In the genomic region with DNA sequence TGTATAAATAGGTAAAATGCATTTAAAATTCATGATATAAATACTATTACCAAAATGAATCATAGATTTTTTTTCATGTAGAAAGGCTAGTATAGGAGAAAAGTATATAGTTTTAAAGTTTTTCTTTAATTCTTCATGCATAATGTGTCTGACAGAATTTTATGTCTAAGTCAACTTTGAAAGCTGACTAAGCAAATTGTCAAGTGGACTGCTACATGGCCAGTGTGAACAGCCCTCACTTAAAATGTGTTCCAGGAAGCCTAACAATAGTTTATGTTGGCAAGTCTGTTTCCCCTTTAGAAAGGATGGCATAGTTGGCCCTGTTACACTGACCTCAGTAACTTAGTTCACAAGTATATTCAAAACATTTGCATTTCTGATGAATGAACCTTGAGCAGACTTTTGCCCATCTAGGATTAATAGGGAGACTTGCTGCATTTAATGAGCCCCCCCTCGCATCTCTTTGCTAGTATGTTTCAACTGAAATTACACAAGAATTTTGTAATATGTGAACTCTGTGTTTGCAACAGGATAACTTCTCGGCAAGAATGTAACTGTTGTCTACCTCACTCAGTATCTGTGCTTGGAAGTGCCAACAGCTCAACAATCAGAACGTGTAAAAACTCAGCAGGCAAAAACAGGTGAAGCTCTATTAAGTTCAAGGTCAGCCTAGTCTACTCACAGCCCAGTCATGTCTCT, we compare ENCODE assay signal across 25 mouse cellular contexts. TPM values are rescaled to one million over a fixed set of nuclear protein-coding genes. Genes with fewer than 3 reads are reported as not detected.
A peak's percentile ranks its signal among the peaks of the same experiment; 100 is the strongest.
DNase-seq lines count a peak whose midpoint lies in the region; ATAC-seq and TF ChIP-seq lines count a peak whose summit lies in the region.
"Had no signal": no experiment of that assay in that cellular context is flagged by ENCODE, and none has a peak within 500 bp of the region (broad histone marks: within the 10 kb centered on the region; RNA-seq: fewer than 3 reads in every experiment).

No protein-coding gene starts in this region.

- no peaks in the 10 kb centered on the region for H3K9me3 ChIP-seq in heart, embryonic 14.5 days (ENCODE audit: control insufficient read depth, low read length)
- H3K9me3 ChIP-seq in heart, embryonic 10.5 days: no peaks in the 10 kb centered on the region
- no peaks in the 10 kb centered on the region for H3K9me3 ChIP-seq in kidney, embryonic 15.5 days (replicated peaks)
- H3K9me3 ChIP-seq in CH12.LX (replicated peaks; ENCODE audit: low read length): peaks cover 21% of the 10 kb centered on the region
- H3K9me3 ChIP-seq: embryonic facial prominence, embryonic 13.5 days; forebrain, embryonic 15.5 days; hindbrain, embryonic 12.5 days; limb, embryonic 10.5 days; liver, embryonic 12.5 days; neural tube, embryonic 13.5 days had no signal

- TF ChIP-seq POLR2A in CH12.LX (IDR thresholded peaks at IDR 0.05; ENCODE audit: low read depth, low read length): no peak

- ATAC-seq in heart, embryonic 14.5 days (ENCODE audit: insufficient number of reproducible peaks, insufficient read depth, low FRiP score, low read depth): no peak
- ATAC-seq in kidney, embryonic 15.5 days (replicated peaks; ENCODE audit: low FRiP score): no peak
- ATAC-seq in erythroid progenitor cell, adult 5-6 weeks (replicated peaks; ENCODE audit: low FRiP score, poor library complexity, severe bottlenecking): no peak
- ATAC-seq: forebrain, embryonic 15.5 days; liver, embryonic 12.5 days; midbrain, embryonic 16.5 days had no signal

- TF ChIP-seq EP300 in CH12.LX (IDR thresholded peaks at IDR 0.05; ENCODE audit: low read length): no peak

- no peak for DNase-seq in heart, embryonic 10.5 days (ENCODE audit: low spot score)
- peak; percentile 18 for DNase-seq in kidney, postnatal 14 days
- peak; percentile 42 for DNase-seq in 416B (ENCODE audit: low read depth)
- no peak for DNase-seq in CH12.LX (ENCODE audit: extremely low read depth)
- DNase-seq in lung, postnatal 25 days (ENCODE audit: low spot score): no peak
- DNase-seq: cerebellum, adult 18-20 months; cerebellum, postnatal 36 days; embryo, embryonic 11 days; lung, adult 2 months; lung, postnatal 14 days; right cerebral cortex, postnatal 25 days; spleen, adult 18-20 months; thymus, postnatal 25 days had no signal

- dilution Hi-C loops in CH12.LX (cut with MboI; ENCODE audit: extremely low pct_ligation_motif_present, extremely low pct_unique_long_range_greater_than_20kb, low sequenced_read_pairs): no loop called here

- no peaks in the 10 kb centered on the region for H3K79me2 ChIP-seq in CH12.LX (replicated peaks; ENCODE audit: control insufficient read depth, extremely low read depth, insufficient read depth, poor library complexity, severe bottlenecking)

- 52% methylated on average over 3 of the region's 3 CpGs for WGBS in heart, embryonic 14.5 days
- WGBS in heart, embryonic 10.5 days: 65% methylated on average over 3 of the region's 3 CpGs
- 79% methylated on average over 3 of the region's 3 CpGs for WGBS in kidney, embryonic 15.5 days

- no peaks in the 10 kb centered on the region for H3K27me3 ChIP-seq in heart, embryonic 14.5 days (ENCODE audit: control insufficient read depth, insufficient read depth, low read length)
- H3K27me3 ChIP-seq in heart, embryonic 10.5 days (ENCODE audit: insufficient read depth, poor library complexity, severe bottlenecking): no peaks in the 10 kb centered on the region
- H3K27me3 ChIP-seq in kidney, embryonic 15.5 days: peaks cover 8% of the 10 kb centered on the region; the same call in 1 of the 2 replicates
- no peaks in the 10 kb centered on the region for H3K27me3 ChIP-seq in CH12.LX (replicated peaks)
- H3K27me3 ChIP-seq: embryonic facial prominence, embryonic 13.5 days; forebrain, embryonic 15.5 days; hindbrain, embryonic 12.5 days; neural tube, embryonic 13.5 days had no signal

- TF ChIP-seq RAD21 in CH12.LX (IDR thresholded peaks at IDR 0.05; ENCODE audit: low read depth, low read length): no peak

- TF ChIP-seq CTCF in CH12.LX (conservative IDR thresholded peaks at IDR 0.05 in 1 of 2, IDR thresholded peaks at IDR 0.05 in 1 of 2; ENCODE audit: low read depth in 2 of 2, low read length in 2 of 2): no peak

- no peak overlapping the region for H3K9ac ChIP-seq in heart, embryonic 14.5 days (ENCODE audit: low read length)
- H3K9ac ChIP-seq in kidney, embryonic 15.5 days: no peak overlapping the region
- no peak overlapping the region for H3K9ac ChIP-seq in CH12.LX (ENCODE audit: insufficient read depth, low read depth)
- H3K9ac ChIP-seq: forebrain, embryonic 15.5 days; hindbrain, embryonic 12.5 days had no signal

- peaks cover 9 to 23% of the 10 kb centered on the region in 2 experiments for H3K4me1 ChIP-seq in heart, embryonic 14.5 days (ENCODE audit: control insufficient read depth in 2 of 2, insufficient read depth in 2 of 2, low read length in 2 of 2)
- H3K4me1 ChIP-seq in heart, embryonic 10.5 days: peaks cover 32% of the 10 kb centered on the region
- peaks cover 34% of the 10 kb centered on the region for H3K4me1 ChIP-seq in kidney, embryonic 15.5 days
- H3K4me1 ChIP-seq in CH12.LX (ENCODE audit: control insufficient read depth in 1 of 2, insufficient read depth in 2 of 2): 0 out of 4 replicates have a peak, but pooled peaks cover 2% of the 10 kb centered on the region in 2 experiments

- H3K4me2 ChIP-seq in heart, embryonic 14.5 days (ENCODE audit: low read length): no peak overlapping the region
- H3K4me2 ChIP-seq in kidney, embryonic 15.5 days: no peak overlapping the region
- no peak overlapping the region for H3K4me2 ChIP-seq in CH12.LX (ENCODE audit: insufficient read depth, low read depth, poor library complexity, severe bottlenecking)
- H3K4me2 ChIP-seq: forebrain, embryonic 15.5 days; hindbrain, embryonic 12.5 days; neural tube, embryonic 13.5 days had no signal

- no peaks in the 10 kb centered on the region for H3K36me3 ChIP-seq in heart, embryonic 14.5 days (ENCODE audit: control insufficient read depth, insufficient read depth, low read length)
- no peaks in the 10 kb centered on the region for H3K36me3 ChIP-seq in heart, embryonic 10.5 days
- no peaks in the 10 kb centered on the region for H3K36me3 ChIP-seq in kidney, embryonic 15.5 days
- peaks cover 0 to 1% of the 10 kb centered on the region in 2 experiments for H3K36me3 ChIP-seq in CH12.LX (replicated peaks in 1 of 2; ENCODE audit: control insufficient read depth in 1 of 2, insufficient read depth in 1 of 2, low read length in 1 of 2)
- H3K36me3 ChIP-seq: embryonic facial prominence, embryonic 13.5 days; forebrain, embryonic 15.5 days; hindbrain, embryonic 12.5 days; liver, embryonic 12.5 days; neural tube, embryonic 13.5 days had no signal

- H3K4me3 ChIP-seq in heart, embryonic 14.5 days (ENCODE audit: control insufficient read depth in 1 of 2, insufficient read depth in 1 of 2, low read depth in 1 of 2, low read length in 2 of 2): no peak overlapping the region
- no peak overlapping the region for H3K4me3 ChIP-seq in heart, embryonic 10.5 days
- no peak overlapping the region for H3K4me3 ChIP-seq in kidney, embryonic 15.5 days (replicated peaks)
- H3K4me3 ChIP-seq in CH12.LX (replicated peaks in 1 of 3; ENCODE audit: low read depth in 2 of 3, low read length in 2 of 3, poor library complexity in 1 of 3): no peak overlapping the region
- H3K4me3 ChIP-seq: embryonic facial prominence, embryonic 13.5 days; erythroblast, embryonic 14.5 days; forebrain, embryonic 15.5 days; hindbrain, embryonic 12.5 days; limb, embryonic 10.5 days; liver, embryonic 12.5 days; myocyte; neural tube, embryonic 13.5 days had no signal

- H3K27ac ChIP-seq in heart, embryonic 14.5 days (replicated peaks in 1 of 2; ENCODE audit: control insufficient read depth in 1 of 2, insufficient read depth in 1 of 2, low read depth in 2 of 2, low read length in 2 of 2): peak overlapping the region; percentile 19 to 61; a peak in 1 of 4 replicates
- no peak overlapping the region for H3K27ac ChIP-seq in heart, embryonic 10.5 days
- no peak overlapping the region for H3K27ac ChIP-seq in kidney, embryonic 15.5 days
- no peak overlapping the region for H3K27ac ChIP-seq in CH12.LX (ENCODE audit: insufficient read depth, low read depth)
- H3K27ac ChIP-seq: embryonic facial prominence, embryonic 13.5 days; forebrain, embryonic 15.5 days; hindbrain, embryonic 12.5 days; neural tube, embryonic 13.5 days had no signal

- in situ Hi-C loops in CH12.LX (cut with MboI; ENCODE audit: low pct_ligation_motif_present, low pct_unique_long_range_greater_than_20kb, low sequenced_read_pairs): loop anchor here (10.0 kb wide), 1 partner anchor 427 kb away; no protein-coding TSS in a partner anchor

TF ChIP-seq in CH12.LX, 34 proteins besides CTCF, POLR2A, EP300 and RAD21:
- TF ChIP-seq CHD1 (IDR thresholded peaks at IDR 0.05; ENCODE audit: low read depth, low read length) (no peak), MAFK (IDR thresholded peaks at IDR 0.05; ENCODE audit: insufficient replicate concordance, low read length) (peak; percentile 81)
TF ChIP-seq in CH12.LX: peak in this region for 1.

RNA-seq across cellular contexts. Expression of gene Irs2, which starts 3.7 kb away (rescaled TPM):
- polyA plus RNA-seq in heart, embryonic 14.5 days (2014; fragmentation: Nextera tagmentation; extraction: Ambion mirVana): 4.1 and 4.5 TPM in 2 replicates
- 4.5 and 6.2 TPM in 2 replicates for polyA plus RNA-seq in heart, embryonic 10.5 days (2016; fragmentation: Nextera tagmentation; extraction: Ambion mirVana)
- 5.6 and 5.7 TPM in 2 replicates for polyA plus RNA-seq in kidney, embryonic 15.5 days (2015; fragmentation: Nextera tagmentation; extraction: Ambion mirVana)
- 1.0 and 1.1 TPM in 2 replicates for total RNA-seq in CH12.LX (2012; rRNA removed)
- total RNA-seq in CH12.LX (2014; rRNA removed): not detected in 2 replicates
- 0.18 and 0.24 TPM in 2 replicates for polyA plus RNA-seq in CH12.LX (2012; ENCODE audit: insufficient read length, low read depth)
- total RNA-seq in erythroid progenitor cell, adult 5-6 weeks (2015; ENCODE audit: low replicate concordance): 13.4 and 14.1 TPM in 2 replicates
- total RNA-seq in erythroid progenitor cell, adult 5-6 weeks (2017; ENCODE audit: low replicate concordance): 6.8 and 9.2 TPM in 2 replicates

Comparison
In these comparisons a context has a peak if more than half of its experiments do, and no peak if none do; other contexts are left out.
1. H3K27ac ChIP-seq: peak in heart, embryonic 14.5 days (2 of 2); none in heart, embryonic 10.5 days (single experiment), kidney, embryonic 15.5 days (single experiment) and CH12.LX (single experiment).
2. DNase-seq: peak in kidney, postnatal 14 days (single experiment) and 416B (single experiment); none in heart, embryonic 10.5 days (single experiment), CH12.LX (single experiment) and lung, postnatal 25 days (single experiment).